Mouse (Mus musculus) left cerebral cortex, postnatal 25 days (tissue): Measurements from ENCODE around the gene Relch. TPM values are rescaled to one million over a fixed set of nuclear protein-coding genes. Genes with fewer than 3 reads are reported as not detected.
"Not testable (repeated sequence)": the region's sequence is repeated elsewhere in the genome, so short reads cannot be mapped to it uniquely, and the experiment has no call there.

Experiments used
- DNase-seq, 2 experiments: peaks; one replicate each; pipeline ENCODE4 v3.0.0; 2022; ENCODE audit warnings: low spot score in 2 of 2, mixed read lengths in 1 of 2
- intact Hi-C: fragments of 180-260 bp; cut with DNase I; formaldehyde crosslinking; loops from one replicate; pipeline ENCODE4 v1.15.1; 2025
- total RNA-seq, 2 experiments: library from RNA; stranded (reverse); gene quantifications; 2 replicates each; pipeline ENCODE4 v1.2.3; 2021

Gene Relch
- 10 to 100 TPM; 90.5 to 96.5 TPM for total RNA-seq

- intact Hi-C loops: loop anchor here (5.0 kb wide), 1 partner anchor 329 kb away; the partner anchor contains the start of gene Zcchc2
- peak; percentile 96 to 99 for DNase-seq
Measured at GRCm38 (mm10) chr1:105663171-105663961, at the start of gene Relch, which contains the start of gene Pign. Relch (plus strand) TSS chr1:105663861. Pign (minus strand) TSS chr1:105663677.

- intact Hi-C loops: loop anchor here (1.0 to 5.0 kb wide), 3 partner anchors 538 to 1832 kb away; no protein-coding TSS in a partner anchor
- peak; percentile 47 to 71 for DNase-seq
Measured at GRCm38 (mm10) chr1:105630481-105630880, 33.2 kb upstream of the Relch start.

GRCm38 (mm10) chr1:105644093-105644492, 19.6 kb upstream of the Relch start:
- no peak for DNase-seq
- intact Hi-C loops: no loop called here

GRCm38 (mm10) chr1:105650650-105651049, 13.0 kb upstream of the Relch start:
- no peak for DNase-seq
- intact Hi-C loops: no loop called here

GRCm38 (mm10) chr1:105653981-105654380, 9.7 kb upstream of the Relch start:
- intact Hi-C loops: no loop called here
- no peak for DNase-seq

- intact Hi-C loops: loop anchor here (2.0 to 5.0 kb wide), 2 partner anchors 51 to 332 kb away; partner anchors contain the start of gene Zcchc2
- peak; percentile 49 to 72 for DNase-seq
Measured at GRCm38 (mm10) chr1:105660015-105660414, 3.6 kb upstream of the Relch start.

- DNase-seq: no peak
- intact Hi-C loops: loop anchor here (5.0 kb wide), 1 partner anchor 330 kb away; the partner anchor contains the start of gene Zcchc2
Measured at GRCm38 (mm10) chr1:105662820-105663170, 866 bp upstream of the Relch start.

GRCm38 (mm10) chr1:105663962-105664812, 526 bp downstream of the Relch start:
- no peak for DNase-seq
- intact Hi-C loops: loop anchor here (5.0 kb wide), 1 partner anchor 328 kb away; the partner anchor contains the start of gene Zcchc2

- intact Hi-C loops: no loop called here
- no peak for DNase-seq
Measured at GRCm38 (mm10) chr1:105669700-105670099, 6.0 kb downstream of the Relch start.

- no peak for DNase-seq
- intact Hi-C loops: no loop called here
Measured at GRCm38 (mm10) chr1:105674763-105675162, 11.1 kb downstream of the Relch start.

- intact Hi-C loops: no loop called here
- no peak for DNase-seq
Measured at GRCm38 (mm10) chr1:105680587-105680986, 16.9 kb downstream of the Relch start.

GRCm38 (mm10) chr1:105685501-105685900, 21.8 kb downstream of the Relch start:
- intact Hi-C loops: no loop called here
- peak in 1 of 2 experiments; percentile 50 for DNase-seq

- intact Hi-C loops: no loop called here
- no peak for DNase-seq
Measured at GRCm38 (mm10) chr1:105695581-105695980, 31.9 kb downstream of the Relch start.

GRCm38 (mm10) chr1:105700984-105701530, 37.4 kb downstream of the Relch start:
- intact Hi-C loops: no loop called here
- DNase-seq: no peak

- no peak for DNase-seq
- intact Hi-C loops: no loop called here
Measured at GRCm38 (mm10) chr1:105709415-105709814, 45.8 kb downstream of the Relch start.

GRCm38 (mm10) chr1:105711227-105711626, 47.6 kb downstream of the Relch start:
- intact Hi-C loops: loop anchor here (2.0 kb wide), 1 partner anchor 50 kb away; no protein-coding TSS in a partner anchor
- DNase-seq: peak in 1 of 2 experiments; percentile 41

GRCm38 (mm10) chr1:105712822-105713221, 49.2 kb downstream of the Relch start:
- DNase-seq: no peak
- intact Hi-C loops: no loop called here

GRCm38 (mm10) chr1:105718358-105718757, 54.7 kb downstream of the Relch start:
- intact Hi-C loops: no loop called here
- no peak for DNase-seq

- intact Hi-C loops, DNase-seq: not testable (repeated sequence)
Measured at GRCm38 (mm10) chr1:105729246-105729645, 65.6 kb downstream of the Relch start.

- intact Hi-C loops: no loop called here
Measured at GRCm38 (mm10) chr1:105735318-105735717, 71.7 kb downstream of the Relch start.

More at GRCm38 (mm10) chr1:105735318-105735717, 71.7 kb downstream of the Relch start:
- no peak for DNase-seq
